Mouse (Mus musculus) bone marrow, adult 2 months (tissue): Measurements from ENCODE around the gene Meis3. TPM values are rescaled to one million over a fixed set of nuclear protein-coding genes. Genes with fewer than 3 reads are reported as not detected.

Experiments used
- H3K27ac ChIP-seq: fragments of 200-500 bp; 2 replicates; pipeline ENCODE4 v1.5.1; 2012; ENCODE audit warnings: low read depth, mild to moderate bottlenecking, control low read depth, inconsistent platforms, low read length; ENCODE audit not compliant: control insufficient read depth, poor library complexity, insufficient read depth
- H3K4me1 ChIP-seq: fragments of 200-500 bp; 2 replicates; pipeline ENCODE4 v1.6.1; 2011; ENCODE audit warnings: low read length; ENCODE audit not compliant: control insufficient read depth, insufficient read depth
- H3K4me3 ChIP-seq: fragments of 200-500 bp; replicated peaks from 2 replicates; pipeline ENCODE3; 2011; ENCODE audit warnings: mild to moderate bottlenecking, low read depth, low read length, control low read depth; ENCODE audit not compliant: control insufficient read depth
- CTCF ChIP-seq: fragments of 200-500 bp; IDR thresholded peaks from 2 replicates; pipeline ENCODE4 v1.5.1; 2011; ENCODE audit warnings: low read length, control low read depth; ENCODE audit not compliant: control insufficient read depth, insufficient read depth
- POLR2A ChIP-seq: fragments of 200-500 bp; IDR thresholded peaks from 2 replicates; pipeline ENCODE4 v1.6.1; 2011; ENCODE audit warnings: low read depth, mild to moderate bottlenecking, control low read depth, low read length, borderline replicate concordance; ENCODE audit not compliant: control insufficient read depth
- WGBS: fragments of 180-500 bp; shearing (Covaris S2); methylation state at CpG from one replicate; pipeline ENCODE4 v1.1.7; 2018; 5-methylcytosine and 5-hydroxymethylcytosine counted together
- polyA plus RNA-seq: library from polyadenylated mRNA; stranded (reverse); fragments of >200 nt; gene quantifications from 2 replicates; pipeline ENCODE4 v1.2.4, GENCODE M21; 2011; ENCODE audit warnings: low replicate concordance; ENCODE audit not compliant: missing spikeins, insufficient read depth, insufficient read length

The Meis3 gene
- polyA plus RNA-seq, 1 experiment: 7.8 TPM

GRCm38 (mm10) chr7:16173146-16173545 lies 1.7 kb upstream of the Meis3 start:
- H3K4me3 ChIP-seq: no peak overlapping the region
- H3K27ac ChIP-seq: no peak overlapping the region
- H3K4me1 ChIP-seq: no peaks in the 10 kb centered on the region
- 25% methylated on average over 5 of the region's 5 CpGs for WGBS
- no peak for TF ChIP-seq CTCF
- no peak for TF ChIP-seq POLR2A

- Histone ChIP-seq H3K4me1 (no peaks in the 10 kb centered on the region), H3K27ac (no peak overlapping the region), H3K4me3 (peak overlapping the region; percentile 63)
- WGBS: 7% methylated on average over 10 of the region's 10 CpGs
- no peak for TF ChIP-seq POLR2A
- TF ChIP-seq CTCF: no peak
Measured at GRCm38 (mm10) chr7:16175542-16175931, 647 bp downstream of the Meis3 start.

GRCm38 (mm10) chr7:16178114-16178513 lies 3.2 kb downstream of the Meis3 start:
- Histone ChIP-seq H3K27ac (no peak overlapping the region), H3K4me3 (no peak overlapping the region), H3K4me1 (no peaks in the 10 kb centered on the region)
- WGBS: 42% methylated on average over 4 of the region's 4 CpGs
- TF ChIP-seq CTCF: no peak
- TF ChIP-seq POLR2A: no peak

GRCm38 (mm10) chr7:16183663-16184062 lies 8.8 kb downstream of the Meis3 start:
- 16% methylated on average over 8 of the region's 8 CpGs for WGBS
- TF ChIP-seq POLR2A (no peak), CTCF (no peak)
- Histone ChIP-seq H3K4me1 (no peaks in the 10 kb centered on the region), H3K4me3 (no peak overlapping the region), H3K27ac (no peak overlapping the region)

- TF ChIP-seq POLR2A (no peak), CTCF (no peak)
- Histone ChIP-seq H3K27ac (no peak overlapping the region), H3K4me3 (no peak overlapping the region), H3K4me1 (no peaks in the 10 kb centered on the region)
- WGBS: 58% methylated on average over 8 of the region's 8 CpGs
Measured at GRCm38 (mm10) chr7:16187494-16187893, 12.6 kb downstream of the Meis3 start.

- Histone ChIP-seq H3K4me1 (no peaks in the 10 kb centered on the region), H3K27ac (no peak overlapping the region), H3K4me3 (no peak overlapping the region)
- WGBS: 19% methylated on average over 5 of the region's 5 CpGs
- TF ChIP-seq POLR2A: no peak
- peak; percentile 71 for TF ChIP-seq CTCF
Measured at GRCm38 (mm10) chr7:16192315-16192714, 17.4 kb downstream of the Meis3 start.

GRCm38 (mm10) chr7:16193702-16194101 lies 18.8 kb downstream of the Meis3 start:
- no peak for TF ChIP-seq CTCF
- TF ChIP-seq POLR2A: no peak

GRCm38 (mm10) chr7:16196616-16197015 lies 21.7 kb downstream of the Meis3 start:
- H3K27ac ChIP-seq: no peak overlapping the region
- peaks cover 3% of the 10 kb centered on the region; the same call in 1 of the 2 replicates for H3K4me1 ChIP-seq
- TF ChIP-seq POLR2A: no peak
- no peak for TF ChIP-seq CTCF
- 72% methylated on average over 6 of the region's 6 CpGs for WGBS
- no peak overlapping the region for H3K4me3 ChIP-seq

More at GRCm38 (mm10) chr7:16193702-16194101, 18.8 kb downstream of the Meis3 start:
- H3K4me3 ChIP-seq: no peak overlapping the region
- H3K27ac ChIP-seq: no peak overlapping the region
- peaks cover 3% of the 10 kb centered on the region; the same call in 1 of the 2 replicates for H3K4me1 ChIP-seq
- WGBS: 3% methylated on average over 3 of the region's 3 CpGs

- no peak for TF ChIP-seq POLR2A
- TF ChIP-seq CTCF: no peak
- no peak overlapping the region for H3K4me3 ChIP-seq
- H3K4me1 ChIP-seq: peaks cover 3% of the 10 kb centered on the region; the same call in 1 of the 2 replicates
- WGBS: 49% methylated on average over 5 of the region's 5 CpGs
- H3K27ac ChIP-seq: no peak overlapping the region
Measured at GRCm38 (mm10) chr7:16197166-16197565, 22.3 kb downstream of the Meis3 start.
